Mouse (Mus musculus): ENCODE results near the gene Robo1. TPM values are rescaled to one million over a fixed set of nuclear protein-coding genes. Genes with fewer than 3 reads are reported as not detected.

Robo1 gene
- polyA plus RNA-seq, 1 experiment from 2014 or later, result 4.7 TPM

DNA sequence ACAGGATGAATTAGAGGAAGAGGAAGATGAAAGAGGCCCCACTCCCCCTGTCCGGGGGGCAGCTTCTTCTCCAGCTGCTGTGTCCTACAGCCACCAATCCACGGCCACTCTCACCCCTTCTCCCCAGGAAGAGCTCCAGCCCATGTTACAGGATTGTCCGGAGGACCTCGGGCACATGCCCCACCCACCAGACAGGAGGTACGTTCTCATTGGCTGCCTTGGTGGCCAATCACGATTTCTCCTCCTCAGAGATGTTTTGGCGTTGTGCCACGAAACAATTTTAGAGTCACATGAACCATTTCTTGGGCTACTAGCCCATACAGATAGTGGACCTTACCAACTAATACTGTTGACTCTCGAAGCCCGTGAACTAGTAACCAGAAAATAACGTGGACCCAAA is 704.8 kb downstream of the Robo1 start:
- Histone ChIP-seq H3K4me2 (no peak overlapping the region), H3K9ac (no peak overlapping the region), H3K27ac (replicated peaks) (no peak overlapping the region), H3K9me3 (replicated peaks) (no peaks in the 10 kb centered on the region), H3K36me3 (replicated peaks) (no peaks in the 10 kb centered on the region), H3K4me3 (replicated peaks) (no peak overlapping the region), H3K27me3 (no peaks in the 10 kb centered on the region), H3K4me1 (replicated peaks) (no peaks in the 10 kb centered on the region)
- no peak for ATAC-seq (ENCODE audit: insufficient read depth)
- 76% methylated on average over 11 of the region's 11 CpGs for WGBS (ENCODE audit: insufficient replicate concordance)

- no peaks in the 10 kb centered on the region for H3K27me3 ChIP-seq
- H3K4me3 ChIP-seq (replicated peaks), result no peak overlapping the region
- no peaks in the 10 kb centered on the region for H3K4me1 ChIP-seq (replicated peaks)
- ATAC-seq (ENCODE audit: insufficient read depth), result no peak
- H3K9ac ChIP-seq, result no peak overlapping the region
- no peak overlapping the region for H3K27ac ChIP-seq (replicated peaks)
- no peaks in the 10 kb centered on the region for H3K36me3 ChIP-seq (replicated peaks)
- H3K9me3 ChIP-seq (replicated peaks), result no peaks in the 10 kb centered on the region
- no peak overlapping the region for H3K4me2 ChIP-seq
- WGBS (ENCODE audit: insufficient replicate concordance), result 53% methylated on average over 8 of the region's 8 CpGs
Observed at GRCm38 (mm10) chr16:73014544-73014943, 706.4 kb downstream of the Robo1 start.

DNA sequence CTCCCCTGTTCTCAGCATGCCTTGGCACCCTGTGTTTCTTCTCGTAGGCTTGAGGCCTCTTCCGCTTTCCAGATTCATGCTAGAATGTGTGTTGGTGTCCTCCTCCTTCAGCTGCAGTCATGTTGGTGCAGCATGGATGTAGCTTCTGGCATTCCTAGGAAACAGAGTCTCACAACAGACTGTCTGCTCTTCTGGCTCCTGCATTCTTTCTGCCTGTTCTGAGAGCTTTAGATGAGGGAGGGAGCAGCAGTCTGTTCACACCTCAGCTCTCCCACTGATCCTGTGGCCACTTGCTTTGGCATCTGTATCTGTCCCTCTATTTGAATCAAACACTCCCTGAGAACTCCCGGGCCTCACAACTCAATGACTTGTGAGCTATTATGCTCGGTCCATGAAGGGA is 707.9 kb downstream of the Robo1 start:
- Histone ChIP-seq H3K9ac (no peak overlapping the region), H3K36me3 (replicated peaks) (no peaks in the 10 kb centered on the region), H3K27me3 (no peaks in the 10 kb centered on the region), H3K9me3 (replicated peaks) (no peaks in the 10 kb centered on the region), H3K4me1 (replicated peaks) (no peaks in the 10 kb centered on the region), H3K27ac (replicated peaks) (no peak overlapping the region), H3K4me2 (no peak overlapping the region), H3K4me3 (replicated peaks) (no peak overlapping the region)
- ATAC-seq (ENCODE audit: insufficient read depth), result no peak
- 69% methylated on average over 4 of the region's 4 CpGs for WGBS (ENCODE audit: insufficient replicate concordance)

DNA sequence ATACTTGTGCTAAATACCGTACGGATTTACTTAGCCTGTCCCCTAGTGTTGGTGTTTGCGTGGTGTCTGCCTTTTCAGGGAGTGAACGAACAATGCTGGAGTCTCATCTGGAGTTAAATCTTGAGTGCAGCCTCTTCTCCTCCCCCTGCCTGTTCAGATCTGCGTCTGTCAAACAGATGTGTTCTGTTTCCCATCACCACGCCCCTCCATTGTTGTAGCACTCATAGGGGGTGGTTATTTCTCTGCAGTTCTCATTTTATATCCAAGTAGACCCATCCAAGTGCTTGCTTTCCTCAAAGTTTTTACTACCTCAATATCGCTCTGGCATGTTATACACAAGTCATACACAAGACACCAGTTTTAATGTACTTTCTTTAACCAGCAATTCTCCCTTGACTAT is 708.7 kb downstream of the Robo1 start:
- Histone ChIP-seq H3K9me3 (replicated peaks) (no peaks in the 10 kb centered on the region), H3K27me3 (no peaks in the 10 kb centered on the region), H3K4me1 (replicated peaks) (no peaks in the 10 kb centered on the region), H3K4me2 (no peak overlapping the region), H3K9ac (no peak overlapping the region), H3K4me3 (replicated peaks) (no peak overlapping the region), H3K36me3 (replicated peaks) (no peaks in the 10 kb centered on the region), H3K27ac (replicated peaks) (no peak overlapping the region)
- no peak for ATAC-seq (ENCODE audit: insufficient read depth)
- 61% methylated on average over 7 of the region's 7 CpGs for WGBS (ENCODE audit: insufficient replicate concordance)

DNA sequence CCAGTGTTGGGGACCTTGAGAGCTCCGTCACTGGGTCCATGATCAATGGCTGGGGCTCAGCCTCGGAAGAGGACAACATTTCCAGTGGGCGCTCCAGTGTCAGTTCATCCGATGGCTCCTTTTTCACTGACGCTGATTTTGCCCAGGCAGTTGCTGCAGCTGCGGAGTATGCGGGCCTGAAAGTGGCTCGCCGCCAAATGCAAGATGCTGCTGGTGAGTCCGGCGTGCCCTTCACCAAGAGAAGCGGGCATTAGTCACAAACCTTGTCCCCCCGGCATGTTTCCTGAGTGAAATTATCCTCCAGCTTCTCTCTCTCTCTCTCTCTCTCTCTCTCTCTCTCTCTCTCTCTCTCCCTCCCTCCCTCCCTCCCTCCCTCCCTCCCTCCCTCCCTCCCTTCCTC is 716.2 kb downstream of the Robo1 start:
- 75% methylated on average over 13 of the region's 13 CpGs for WGBS (ENCODE audit: insufficient replicate concordance)
- ATAC-seq (ENCODE audit: insufficient read depth), result no peak

GRCm38 (mm10) chr16:73027692-73028091 is 719.6 kb downstream of the Robo1 start:
- Histone ChIP-seq H3K27ac (replicated peaks) (no peak overlapping the region), H3K9ac (no peak overlapping the region), H3K4me3 (replicated peaks) (no peak overlapping the region), H3K4me2 (no peak overlapping the region), H3K27me3 (no peaks in the 10 kb centered on the region), H3K9me3 (replicated peaks) (no peaks in the 10 kb centered on the region), H3K4me1 (replicated peaks) (no peaks in the 10 kb centered on the region), H3K36me3 (replicated peaks) (no peaks in the 10 kb centered on the region)
- 83% methylated on average over 14 of the region's 14 CpGs for WGBS (ENCODE audit: insufficient replicate concordance)
- ATAC-seq (ENCODE audit: insufficient read depth), result no peak

More for the DNA sequence above, 716.2 kb downstream of the Robo1 start:
- H3K4me3 ChIP-seq (replicated peaks), result no peak overlapping the region
- no peaks in the 10 kb centered on the region for H3K36me3 ChIP-seq (replicated peaks)
- no peak overlapping the region for H3K4me2 ChIP-seq
- no peak overlapping the region for H3K27ac ChIP-seq (replicated peaks)
- no peaks in the 10 kb centered on the region for H3K9me3 ChIP-seq (replicated peaks)
- no peaks in the 10 kb centered on the region for H3K27me3 ChIP-seq
- no peak overlapping the region for H3K9ac ChIP-seq
- H3K4me1 ChIP-seq (replicated peaks), result no peaks in the 10 kb centered on the region

- Histone ChIP-seq H3K4me1 (replicated peaks) (no peaks in the 10 kb centered on the region), H3K27ac (replicated peaks) (no peak overlapping the region), H3K4me2 (no peak overlapping the region), H3K36me3 (replicated peaks) (no peaks in the 10 kb centered on the region), H3K27me3 (no peaks in the 10 kb centered on the region), H3K4me3 (replicated peaks) (no peak overlapping the region), H3K9me3 (replicated peaks) (no peaks in the 10 kb centered on the region), H3K9ac (no peak overlapping the region)
- no peak for ATAC-seq (ENCODE audit: insufficient read depth)
- 46% methylated on average over 4 of the region's 4 CpGs for WGBS (ENCODE audit: insufficient replicate concordance)
Observed at GRCm38 (mm10) chr16:73030999-73031398, 722.9 kb downstream of the Robo1 start.

DNA sequence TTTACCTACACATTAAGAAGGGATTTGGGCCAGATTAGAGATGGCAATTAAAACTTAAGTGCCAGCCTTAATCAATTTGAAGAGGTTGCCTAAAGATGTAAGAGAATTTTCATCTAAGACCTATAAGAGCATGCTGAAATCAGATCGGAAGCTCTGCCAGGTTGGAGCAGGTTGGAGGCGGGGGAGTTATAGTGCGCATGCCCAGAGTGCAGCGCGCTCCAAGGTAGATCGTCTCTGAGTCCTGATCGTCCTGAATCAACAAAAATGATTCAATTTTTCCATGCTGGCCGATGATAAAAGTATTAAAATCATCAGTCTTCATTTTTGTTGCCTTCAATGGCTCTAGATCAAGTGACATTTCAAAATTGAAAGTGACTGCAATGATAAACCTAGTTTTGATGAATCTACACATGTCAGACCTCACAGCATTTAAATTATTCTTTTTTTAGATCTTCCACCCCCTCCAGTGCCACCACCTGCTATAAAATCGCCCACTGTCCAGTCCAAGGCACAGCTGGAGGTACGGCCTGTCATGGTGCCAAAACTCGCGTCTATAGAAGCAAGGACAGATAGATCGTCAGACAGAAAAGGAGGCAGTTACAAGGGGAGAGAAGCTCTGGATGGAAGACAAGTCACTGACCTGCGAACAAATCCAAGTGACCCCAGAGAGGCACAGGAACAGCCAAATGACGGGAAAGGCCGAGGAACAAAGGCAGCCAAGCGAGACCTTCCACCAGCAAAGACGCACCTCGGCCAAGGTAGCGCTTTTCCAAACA is 727.3 kb downstream of the Robo1 start:
- ATAC-seq (ENCODE audit: insufficient read depth), result no peak
- Histone ChIP-seq H3K4me3 (replicated peaks) (no peak overlapping the region), H3K27ac (replicated peaks) (no peak overlapping the region), H3K36me3 (replicated peaks) (no peaks in the 10 kb centered on the region), H3K27me3 (no peaks in the 10 kb centered on the region), H3K4me1 (replicated peaks) (no peaks in the 10 kb centered on the region), H3K9me3 (replicated peaks) (no peaks in the 10 kb centered on the region), H3K9ac (no peak overlapping the region), H3K4me2 (no peak overlapping the region)
- 81% methylated on average over 20 of the region's 20 CpGs for WGBS (ENCODE audit: insufficient replicate concordance)

- Histone ChIP-seq H3K9ac (no peak overlapping the region), H3K4me2 (no peak overlapping the region), H3K9me3 (replicated peaks) (no peaks in the 10 kb centered on the region), H3K27me3 (no peaks in the 10 kb centered on the region), H3K27ac (replicated peaks) (no peak overlapping the region), H3K4me3 (replicated peaks) (no peak overlapping the region), H3K36me3 (replicated peaks) (no peaks in the 10 kb centered on the region; the same call in 1 of the 2 replicates), H3K4me1 (replicated peaks) (no peaks in the 10 kb centered on the region)
- 59% methylated on average over 7 of the region's 7 CpGs for WGBS (ENCODE audit: insufficient replicate concordance)
- ATAC-seq (ENCODE audit: insufficient read depth), result no peak
Observed at GRCm38 (mm10) chr16:73038552-73038951, 730.4 kb downstream of the Robo1 start.

DNA sequence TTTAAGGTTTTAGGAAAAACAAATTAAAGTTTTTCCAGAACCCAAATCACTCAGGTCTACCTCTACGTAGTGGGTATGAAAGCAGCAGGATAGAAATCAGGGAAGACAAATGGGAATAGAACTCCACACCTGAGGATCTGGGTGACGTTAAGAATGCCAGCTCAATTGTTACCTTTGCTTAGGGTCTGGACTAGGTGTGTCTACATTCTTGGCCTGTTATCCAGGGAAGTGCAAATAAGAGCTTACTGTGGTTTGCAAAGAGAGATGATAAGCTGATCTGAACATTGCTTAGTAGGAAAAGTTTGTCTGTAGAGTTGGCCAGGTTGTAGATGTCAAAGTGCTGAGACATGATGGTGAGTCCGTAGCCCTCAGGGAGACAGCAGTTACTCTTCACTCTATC is 754.4 kb downstream of the Robo1 start:
- Histone ChIP-seq H3K27me3 (no peaks in the 10 kb centered on the region), H3K4me2 (no peak overlapping the region), H3K27ac (replicated peaks) (no peak overlapping the region), H3K4me3 (replicated peaks) (no peak overlapping the region), H3K36me3 (replicated peaks) (no peaks in the 10 kb centered on the region), H3K9me3 (replicated peaks) (no peaks in the 10 kb centered on the region), H3K9ac (no peak overlapping the region), H3K4me1 (replicated peaks) (no peaks in the 10 kb centered on the region)
- no peak for ATAC-seq (ENCODE audit: insufficient read depth)
- 64% methylated on average over 3 of the region's 3 CpGs for WGBS (ENCODE audit: insufficient replicate concordance)

GRCm38 (mm10) chr16:73067782-73068181 is 759.7 kb downstream of the Robo1 start:
- Histone ChIP-seq H3K27me3 (no peaks in the 10 kb centered on the region), H3K27ac (replicated peaks) (no peak overlapping the region), H3K9me3 (replicated peaks) (no peaks in the 10 kb centered on the region), H3K4me3 (replicated peaks) (no peak overlapping the region), H3K4me2 (no peak overlapping the region), H3K4me1 (replicated peaks) (no peaks in the 10 kb centered on the region), H3K36me3 (replicated peaks) (no peaks in the 10 kb centered on the region), H3K9ac (no peak overlapping the region)
- no peak for ATAC-seq (ENCODE audit: insufficient read depth)
- 79% methylated on average over 7 of the region's 7 CpGs for WGBS (ENCODE audit: insufficient replicate concordance)

DNA sequence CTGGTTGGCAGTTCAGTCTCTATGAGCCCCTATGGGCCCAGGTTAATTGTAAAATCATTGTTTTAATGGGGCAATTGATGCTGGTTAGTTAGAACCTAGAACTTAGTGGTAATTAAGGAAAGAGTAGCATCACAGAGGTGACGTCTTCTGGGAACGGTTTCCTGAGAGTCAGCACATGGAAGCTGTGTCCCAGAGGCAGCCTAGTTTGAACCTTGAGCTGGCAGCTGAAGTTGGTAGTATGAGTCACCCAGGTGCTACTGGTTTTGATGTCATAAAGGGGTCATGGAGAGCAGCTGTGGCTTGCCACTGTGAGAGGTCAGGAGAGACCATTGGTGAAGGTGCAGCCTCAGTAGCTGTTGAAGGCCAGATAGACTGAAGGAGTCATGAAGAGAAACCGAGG is 763.9 kb downstream of the Robo1 start:
- 67% methylated on average over 3 of the region's 3 CpGs for WGBS (ENCODE audit: insufficient replicate concordance)
- no peak for ATAC-seq (ENCODE audit: insufficient read depth)
- Histone ChIP-seq H3K4me1 (replicated peaks) (no peaks in the 10 kb centered on the region), H3K4me3 (replicated peaks) (no peak overlapping the region), H3K9me3 (replicated peaks) (no peaks in the 10 kb centered on the region), H3K4me2 (no peak overlapping the region), H3K36me3 (replicated peaks) (no peaks in the 10 kb centered on the region), H3K27ac (replicated peaks) (no peak overlapping the region), H3K9ac (no peak overlapping the region), H3K27me3 (no peaks in the 10 kb centered on the region)

All from liver, embryonic 15.5 days (tissue).